Mouse (Mus musculus) liver, embryonic 14.5 days (tissue): ENCODE measurements around the gene Aqp1. TPM values are rescaled to one million over a fixed set of nuclear protein-coding genes. Genes with fewer than 3 reads are reported as not detected.

ENCODE experiments used
- ATAC-seq: fragments of 200-750 bp; cut with Nextera tagmentation; 2 replicates; pipeline ENCODE4 v1.8.0; 2017; ENCODE audit warnings: moderate number of reproducible peaks, mild to moderate bottlenecking, moderate library complexity; ENCODE audit not compliant: insufficient read depth
- DNase-seq, 3 experiments: peaks; one replicate each; pipeline ENCODE4 v3.0.0-alpha.2; 2012 to 2013; ENCODE audit warnings: low read depth in 3 of 3, low spot score in 3 of 3
- H3K27ac ChIP-seq: fragments of 300-500 bp; sonication (generic); 2 replicates; pipeline ENCODE4 v1.5.1; 2014; ENCODE audit warnings: moderate library complexity, mild to moderate bottlenecking, control low read depth, inconsistent platforms
- H3K27me3 ChIP-seq: fragments of 300-500 bp; sonication (generic); 2 replicates; pipeline ENCODE4 v1.6.1; 2014; ENCODE audit warnings: mild to moderate bottlenecking, low read length, moderate library complexity; ENCODE audit not compliant: control insufficient read depth, insufficient read depth
- H3K36me3 ChIP-seq: fragments of 300-500 bp; sonication (generic); replicated peaks from 2 replicates; pipeline ENCODE4 v1.6.1; 2014; ENCODE audit warnings: low read depth; ENCODE audit not compliant: control insufficient read depth, insufficient read depth
- H3K4me1 ChIP-seq, 2 experiments: fragments of 200-500 bp in 1 of 2; fragments of 300-500 bp in 1 of 2; sonication (generic) in 1 of 2; replicated peaks; 2 replicates each; pipeline ENCODE4 v1.6.1; 2012 to 2014; ENCODE audit warnings: antibody characterized with exemption in 1 of 2, inconsistent platforms in 1 of 2, low read length in 1 of 2; ENCODE audit not compliant: control insufficient read depth in 2 of 2, insufficient read depth in 2 of 2
- H3K4me2 ChIP-seq: fragments of 300-500 bp; sonication (generic); 2 replicates; pipeline ENCODE4 v1.6.1; 2014; ENCODE audit warnings: low read depth, mild to moderate bottlenecking, control low read depth, moderate library complexity
- H3K4me3 ChIP-seq, 2 experiments: fragments of 200-500 bp in 1 of 2; fragments of 300-500 bp in 1 of 2; sonication (generic) in 1 of 2; 2 replicates each; pipeline ENCODE4 v1.5.1; 2012 to 2014; ENCODE audit warnings: low read depth in 2 of 2, low read length in 2 of 2, mild to moderate bottlenecking in 2 of 2, control low read depth in 1 of 2, inconsistent platforms in 1 of 2, moderate library complexity in 1 of 2; ENCODE audit not compliant: insufficient read depth in 1 of 2
- H3K9ac ChIP-seq: fragments of 300-500 bp; sonication (generic); replicated peaks from 2 replicates; pipeline ENCODE4 v1.6.1; 2014; ENCODE audit warnings: mild to moderate bottlenecking, control low read depth, moderate library complexity
- H3K9me3 ChIP-seq: fragments of 300-500 bp; sonication (generic); 2 replicates; pipeline ENCODE4 v1.6.1; 2016; ENCODE audit warnings: low read length, mixed read lengths; ENCODE audit not compliant: control insufficient read depth
- CTCF ChIP-seq: IDR thresholded peaks from 2 replicates; pipeline ENCODE4 v1.5.1; 2016; ENCODE audit warnings: antibody characterized with exemption, low read depth, control low read depth
- EP300 ChIP-seq: IDR thresholded peaks from 2 replicates; pipeline ENCODE4 v1.6.1; 2016; ENCODE audit warnings: antibody characterized with exemption, low read depth
- WGBS: fragments of 180-500 bp; shearing (Covaris S2); extraction: QIAGEN DNeasy Blood & Tissue Kit; methylation state at CpG from one replicate; pipeline ENCODE4 v1.1.7; 2014; ENCODE audit not compliant: insufficient replicate concordance; 5-methylcytosine and 5-hydroxymethylcytosine counted together
- microRNA-seq: library from miRNA; unstranded; fragments of <30 nt; microRNA quantifications from one replicate; pipeline ENCODE4, GENCODE M21; 2016
- polyA plus RNA-seq, 2 experiments: library from polyadenylated mRNA; depleted of rRNA in 1 of 2; stranded (reverse) in 1 of 2; unstranded in 1 of 2; fragments of >200 nt; fragmentation: Nextera tagmentation in 1 of 2; extraction: Ambion mirVana in 1 of 2; gene quantifications; 2 replicates each; pipeline versions ENCODE4 v1.2.1 to v1.2.3; 2012 to 2014

Aqp1 gene
- polyA plus RNA-seq, 2 experiments = 13.2 to 58.3 TPM

- Histone ChIP-seq H3K9ac (no peak overlapping the region), H3K27me3 (no peaks in the 10 kb centered on the region), H3K27ac (no peak overlapping the region), H3K36me3 (no peaks in the 10 kb centered on the region), H3K4me3 (no peak overlapping the region), H3K4me1 (no peaks in the 10 kb centered on the region), H3K9me3 (no peaks in the 10 kb centered on the region), H3K4me2 (no peak overlapping the region)
- no peak for ATAC-seq
- DNase-seq = no peak
- no peak for TF ChIP-seq EP300
- no peak for TF ChIP-seq CTCF
- WGBS = 70% methylated on average over 11 of the region's 11 CpGs
Measured at GRCm38 (mm10) chr6:55396622-55397041, 60.4 kb downstream of the Aqp1 start.

Small RNAs within 50 kb of the gene (microRNA-seq; reads per million reads assigned to microRNA genes)
- not detected for gene Gm25458

Other genes with a start within 250 kb of the Aqp1 start
- gene Crhr2, start 203.4 kb upstream of the Aqp1 start, polyA plus RNA-seq (2012; rRNA removed) = 0.73 and 0.80 TPM in 2 replicates
- 0.30 and 0.57 TPM in 2 replicates for gene Crhr2, start 203.4 kb upstream of the Aqp1 start, polyA plus RNA-seq (2014; fragmentation: Nextera tagmentation; extraction: Ambion mirVana)
- 0.04 and 0.13 TPM in 2 replicates for gene Inmt, start 161.4 kb upstream of the Aqp1 start, polyA plus RNA-seq (2012; rRNA removed)
- gene Inmt, start 161.4 kb upstream of the Aqp1 start, polyA plus RNA-seq (2014; fragmentation: Nextera tagmentation; extraction: Ambion mirVana) = 0.09 and 0.18 TPM in 2 replicates
- gene Mindy4, start 133.0 kb upstream of the Aqp1 start, polyA plus RNA-seq (2012; rRNA removed) = 0.58 and 1.2 TPM in 2 replicates
- gene Mindy4, start 133.0 kb upstream of the Aqp1 start, polyA plus RNA-seq (2014; fragmentation: Nextera tagmentation; extraction: Ambion mirVana) = 0.59 and 0.99 TPM in 2 replicates
- gene Ghrhr, start 39.9 kb downstream of the Aqp1 start, polyA plus RNA-seq (2012; rRNA removed) = 0.02 and 0.03 TPM in 2 replicates
- not detected in 2 replicates for gene Ghrhr, start 39.9 kb downstream of the Aqp1 start, polyA plus RNA-seq (2014; fragmentation: Nextera tagmentation; extraction: Ambion mirVana)
- gene Adcyap1r1, start 115.5 kb downstream of the Aqp1 start, polyA plus RNA-seq (2012; rRNA removed) = 0.01 and 0.08 TPM in 2 replicates
- not detected in 2 replicates for gene Adcyap1r1, start 115.5 kb downstream of the Aqp1 start, polyA plus RNA-seq (2014; fragmentation: Nextera tagmentation; extraction: Ambion mirVana)